Mouse (Mus musculus): Measurements from ENCODE around the gene 1700042G07Rik.

DNA sequence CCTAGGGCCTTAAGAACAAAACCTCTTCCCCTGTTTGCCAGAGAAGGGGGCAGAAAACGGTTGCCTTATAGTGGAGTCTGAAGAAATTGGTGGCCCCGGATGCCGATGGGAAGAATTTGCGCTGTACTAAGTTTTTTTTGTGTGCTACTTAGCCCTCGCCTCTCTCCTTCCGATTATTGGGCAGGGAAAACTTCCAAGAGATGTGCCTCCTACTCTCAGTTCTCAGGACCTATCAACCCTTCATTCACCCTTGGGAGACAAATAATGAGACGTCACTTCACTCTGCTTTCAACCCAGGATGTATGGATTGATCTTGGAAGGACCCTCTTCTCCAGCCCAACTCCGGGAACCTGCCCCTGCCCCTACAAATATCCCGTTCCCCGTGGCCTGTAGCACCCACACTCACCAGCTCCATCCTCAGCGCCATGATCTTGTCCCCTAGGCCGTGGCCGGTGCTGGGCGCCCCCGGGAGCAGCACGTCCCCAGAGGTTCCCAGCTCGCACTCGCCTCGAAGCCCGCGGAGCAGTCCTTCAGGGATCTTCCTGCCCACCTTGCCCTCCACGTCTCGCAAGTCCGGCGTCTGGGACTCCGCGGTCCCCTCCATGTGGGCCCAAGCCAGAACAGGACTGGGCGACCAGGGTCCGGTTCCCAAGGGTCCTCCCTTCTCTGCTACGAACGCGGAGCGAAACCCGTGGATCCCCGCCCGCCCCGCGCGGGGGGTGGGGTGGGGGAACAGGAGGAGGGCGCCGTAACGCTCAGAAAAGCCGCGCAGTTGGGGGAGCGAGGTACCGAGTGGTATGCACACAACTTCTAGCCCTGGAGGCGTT lies 29.1 kb upstream of the 1700042G07Rik start:
- no peak for TF ChIP-seq CTCF (IDR thresholded peaks at IDR 0.05; ENCODE audit: borderline replicate concordance, insufficient read depth, low read depth, low read length)
- TF ChIP-seq POLR2A (IDR thresholded peaks at IDR 0.05; ENCODE audit: borderline replicate concordance, insufficient read depth, low read length), result peak; percentile 57

All from cerebellum, adult 2 months (tissue).